Mouse (Mus musculus): ENCODE results near the gene Arl11.

- peak; percentile 42 for TF ChIP-seq CTCF (IDR thresholded peaks at IDR 0.05)
- peak; percentile 70 for TF ChIP-seq POLR2A (IDR thresholded peaks at IDR 0.05; ENCODE audit: insufficient read depth, low read depth, low read length)
- 0 out of 2 replicates have a peak, but pooled peaks have one; percentile 34 for TF ChIP-seq EP300 (IDR thresholded peaks at IDR 0.05; ENCODE audit: insufficient read depth, low read depth, low read length)
Observed at GRCm38 (mm10) chr14:61360131-61360980, 50.8 kb downstream of the Arl11 start, which contains the start of gene Ebpl.
